23 mouse cellular contexts compared by ENCODE assay signal in genomic region chr17:85372523-85372922, GRCm38 (mm10).
DNase-seq lines count a peak whose midpoint lies in the region; ATAC-seq and TF ChIP-seq lines count a peak whose summit lies in the region.
"Had no signal": no experiment of that assay in that cellular context is flagged by ENCODE, and none has a peak within 500 bp of the region (broad histone marks: within the 10 kb centered on the region; RNA-seq: fewer than 3 reads in every experiment).

No protein-coding gene starts in this region.

- no peak overlapping the region for H3K4me2 ChIP-seq in heart, embryonic 12.5 days
- H3K4me2 ChIP-seq in lung, postnatal 0 days (replicated peaks; ENCODE audit: low read depth, low read length), result no peak overlapping the region
- no peak overlapping the region for H3K4me2 ChIP-seq in CH12.LX (ENCODE audit: insufficient read depth, low read depth, poor library complexity, severe bottlenecking)
- no peak overlapping the region for H3K4me2 ChIP-seq in liver, postnatal 0 days (ENCODE audit: low read depth, low read length)
- H3K4me2 ChIP-seq: embryonic facial prominence, embryonic 13.5 days; embryonic facial prominence, embryonic 15.5 days; forebrain, embryonic 12.5 days had no signal

- H3K9ac ChIP-seq in heart, embryonic 12.5 days, result no peak overlapping the region
- H3K9ac ChIP-seq in lung, postnatal 0 days (replicated peaks; ENCODE audit: low read depth), result no peak overlapping the region
- no peak overlapping the region for H3K9ac ChIP-seq in CH12.LX (ENCODE audit: insufficient read depth, low read depth)
- H3K9ac ChIP-seq in liver, postnatal 0 days (replicated peaks), result no peak overlapping the region
- H3K9ac ChIP-seq: embryonic facial prominence, embryonic 13.5 days; embryonic facial prominence, embryonic 15.5 days; forebrain, embryonic 12.5 days had no signal

- no peak for TF ChIP-seq RAD21 in CH12.LX (IDR thresholded peaks at IDR 0.05; ENCODE audit: low read depth, low read length)

- H3K27me3 ChIP-seq in heart, embryonic 12.5 days (replicated peaks), result no peaks in the 10 kb centered on the region; the same call in 1 of the 2 replicates
- H3K27me3 ChIP-seq in lung, postnatal 0 days (replicated peaks; ENCODE audit: insufficient read depth, low read length), result no peaks in the 10 kb centered on the region
- no peaks in the 10 kb centered on the region for H3K27me3 ChIP-seq in megakaryocyte, embryonic 14.5 days (replicated peaks)
- H3K27me3 ChIP-seq in CH12.LX (replicated peaks), result no peaks in the 10 kb centered on the region
- H3K27me3 ChIP-seq in liver, postnatal 0 days (ENCODE audit: insufficient read depth, low read length), result no peaks in the 10 kb centered on the region
- H3K27me3 ChIP-seq: embryonic facial prominence, embryonic 15.5 days had no signal

- dilution Hi-C loops in CH12.LX (cut with MboI; ENCODE audit: extremely low pct_ligation_motif_present, extremely low pct_unique_long_range_greater_than_20kb, low sequenced_read_pairs), result no loop called here

- no peak for ATAC-seq in heart, embryonic 12.5 days (ENCODE audit: insufficient number of reproducible peaks, low FRiP score)
- ATAC-seq in lung, postnatal 0 days, result peak; percentile 74
- no peak for ATAC-seq in megakaryocyte, adult 5-6 weeks (ENCODE audit: poor library complexity, severe bottlenecking)
- ATAC-seq in liver, postnatal 0 days, result no peak
- ATAC-seq: CD4-positive, CD25-positive, alpha-beta regulatory T cell, adult 4 months; forebrain, embryonic 14.5 days had no signal

- TF ChIP-seq EP300 in lung, postnatal 0 days (IDR thresholded peaks at IDR 0.05), result no peak
- no peak for TF ChIP-seq EP300 in CH12.LX (IDR thresholded peaks at IDR 0.05; ENCODE audit: low read length)
- TF ChIP-seq EP300 in liver, postnatal 0 days (IDR thresholded peaks at IDR 0.05; ENCODE audit: low read depth), result no peak

- H3K9me3 ChIP-seq in heart, embryonic 12.5 days (replicated peaks), result peaks cover 2% of the 10 kb centered on the region; the same call in 1 of the 2 replicates
- H3K9me3 ChIP-seq in lung, postnatal 0 days (ENCODE audit: low read length), result no peaks in the 10 kb centered on the region
- H3K9me3 ChIP-seq in megakaryocyte, embryonic 14.5 days, result peaks cover 22% of the 10 kb centered on the region
- H3K9me3 ChIP-seq in CH12.LX (replicated peaks; ENCODE audit: low read length), result no peaks in the 10 kb centered on the region
- no peaks in the 10 kb centered on the region for H3K9me3 ChIP-seq in liver, postnatal 0 days (ENCODE audit: low read length)
- H3K9me3 ChIP-seq: embryonic facial prominence, embryonic 13.5 days; embryonic facial prominence, embryonic 15.5 days; forebrain, embryonic 10.5 days; forebrain, embryonic 12.5 days had no signal

- WGBS in heart, embryonic 12.5 days, result 75% methylated on average over 7 of the region's 7 CpGs
- 64% methylated on average over 7 of the region's 7 CpGs for WGBS in lung, postnatal 0 days
- WGBS in liver, postnatal 0 days (ENCODE audit: insufficient replicate concordance), result 76% methylated on average over 7 of the region's 7 CpGs

- no peak for TF ChIP-seq CTCF in lung, postnatal 0 days (IDR thresholded peaks at IDR 0.05)
- no peak for TF ChIP-seq CTCF in CH12.LX (conservative IDR thresholded peaks at IDR 0.05 in 1 of 2, IDR thresholded peaks at IDR 0.05 in 1 of 2; ENCODE audit: low read depth in 2 of 2, low read length in 2 of 2)
- TF ChIP-seq CTCF in liver, postnatal 0 days (IDR thresholded peaks at IDR 0.05; ENCODE audit: low read depth), result no peak

- H3K4me1 ChIP-seq in heart, embryonic 12.5 days (replicated peaks), result peaks cover 26% of the 10 kb centered on the region
- H3K4me1 ChIP-seq in lung, postnatal 0 days (ENCODE audit: insufficient read depth, low read depth, low read length), result 0 out of 2 replicates have a peak, but pooled peaks cover 4% of the 10 kb centered on the region
- H3K4me1 ChIP-seq in megakaryocyte, embryonic 14.5 days, result no peaks in the 10 kb centered on the region
- peaks cover 0 to 11% of the 10 kb centered on the region in 2 experiments; a peak in 2 of 4 replicates for H3K4me1 ChIP-seq in CH12.LX (ENCODE audit: control insufficient read depth in 1 of 2, insufficient read depth in 2 of 2)
- no peaks in the 10 kb centered on the region for H3K4me1 ChIP-seq in liver, postnatal 0 days (ENCODE audit: insufficient read depth)

- no peaks in the 10 kb centered on the region for H3K36me3 ChIP-seq in heart, embryonic 12.5 days
- H3K36me3 ChIP-seq in lung, postnatal 0 days (ENCODE audit: insufficient read depth, low read length), result no peaks in the 10 kb centered on the region
- H3K36me3 ChIP-seq in megakaryocyte, embryonic 14.5 days (replicated peaks; ENCODE audit: low read length), result no peaks in the 10 kb centered on the region
- no peaks in the 10 kb centered on the region for H3K36me3 ChIP-seq in CH12.LX (replicated peaks in 1 of 2; ENCODE audit: control insufficient read depth in 1 of 2, insufficient read depth in 1 of 2, low read length in 1 of 2)
- no peaks in the 10 kb centered on the region for H3K36me3 ChIP-seq in liver, postnatal 0 days (replicated peaks; ENCODE audit: insufficient read depth, low read length)
- H3K36me3 ChIP-seq: embryonic facial prominence, embryonic 13.5 days; embryonic facial prominence, embryonic 15.5 days; forebrain, embryonic 10.5 days; forebrain, embryonic 12.5 days had no signal

- no peak overlapping the region for H3K4me3 ChIP-seq in heart, embryonic 12.5 days
- no peak overlapping the region for H3K4me3 ChIP-seq in lung, postnatal 0 days (ENCODE audit: low read depth, low read length)
- H3K4me3 ChIP-seq in megakaryocyte, embryonic 14.5 days (replicated peaks), result peak overlapping the region; percentile 47
- H3K4me3 ChIP-seq in CH12.LX (replicated peaks in 1 of 3; ENCODE audit: low read depth in 2 of 3, low read length in 2 of 3, poor library complexity in 1 of 3), result no peak overlapping the region
- no peak overlapping the region for H3K4me3 ChIP-seq in liver, postnatal 0 days (ENCODE audit: low read depth, low read length)
- H3K4me3 ChIP-seq: embryonic facial prominence, embryonic 13.5 days; embryonic facial prominence, embryonic 15.5 days; erythroblast, embryonic 14.5 days; forebrain, embryonic 10.5 days; forebrain, embryonic 12.5 days had no signal

- H3K27ac ChIP-seq in heart, embryonic 12.5 days (ENCODE audit: poor library complexity, severe bottlenecking), result no peak overlapping the region
- H3K27ac ChIP-seq in lung, postnatal 0 days (ENCODE audit: low read length), result no peak overlapping the region
- H3K27ac ChIP-seq in CH12.LX (ENCODE audit: insufficient read depth, low read depth), result no peak overlapping the region
- H3K27ac ChIP-seq in liver, postnatal 0 days (ENCODE audit: low read depth), result no peak overlapping the region
- H3K27ac ChIP-seq: embryonic facial prominence, embryonic 13.5 days; embryonic facial prominence, embryonic 15.5 days; forebrain, embryonic 10.5 days; forebrain, embryonic 12.5 days had no signal

- in situ Hi-C loops in CH12.LX (cut with MboI; ENCODE audit: low pct_ligation_motif_present, low pct_unique_long_range_greater_than_20kb, low sequenced_read_pairs), result no loop called here

- DNase-seq in heart, adult 11 months, result peak; percentile 68
- peak; percentile 30 for DNase-seq in lung, postnatal 0 days (ENCODE audit: low spot score)
- DNase-seq in lung, postnatal 10 days, result no peak
- no peak for DNase-seq in CH12.LX (ENCODE audit: extremely low read depth)
- no peak for DNase-seq in liver, postnatal 0 days
- DNase-seq: adrenal gland, adult 2 months; B cell, adult 2 months; cerebellum, adult 11 months; cerebellum, adult 18-20 months; cerebellum, adult 8-10 months; cerebellum, adult 9-11 months; cerebellum, postnatal 14 days; cerebellum, postnatal 36 days had no signal

- no peak for TF ChIP-seq POLR2A in CH12.LX (IDR thresholded peaks at IDR 0.05; ENCODE audit: low read depth, low read length)

- no peaks in the 10 kb centered on the region for H3K79me2 ChIP-seq in CH12.LX (replicated peaks; ENCODE audit: control insufficient read depth, extremely low read depth, insufficient read depth, poor library complexity, severe bottlenecking)

TF ChIP-seq in CH12.LX, 34 proteins besides CTCF, POLR2A, EP300 and RAD21:
- no peak for TF ChIP-seq ZNF384 (IDR thresholded peaks at IDR 0.05; ENCODE audit: low read depth, low read length)
- no peak for TF ChIP-seq USF1 (IDR thresholded peaks at IDR 0.05; ENCODE audit: low read depth, low read length)
- no peak for TF ChIP-seq HCFC1 (IDR thresholded peaks at IDR 0.05; ENCODE audit: low read depth, low read length)
- no peak for TF ChIP-seq MYC (IDR thresholded peaks at IDR 0.05; ENCODE audit: low read depth, low read length)
- TF ChIP-seq NRF1 (IDR thresholded peaks at IDR 0.05; ENCODE audit: low read depth, low read length), result no peak
- no peak for TF ChIP-seq RCOR1 (conservative IDR thresholded peaks at IDR 0.05; ENCODE audit: low read depth, low read length)
- TF ChIP-seq JUN (IDR thresholded peaks at IDR 0.05; ENCODE audit: insufficient read depth, low read depth, low read length), result no peak
- TF ChIP-seq BHLHE40 (IDR thresholded peaks at IDR 0.05; ENCODE audit: low read depth, low read length), result 0 out of 2 replicates have a peak, but pooled peaks have one; percentile 20
- no peak for TF ChIP-seq NELFE (IDR thresholded peaks at IDR 0.05; ENCODE audit: low read depth, low read length)
TF ChIP-seq in CH12.LX: peak in this region for 1.

Comparison
In these comparisons a context has a peak if more than half of its experiments do, and no peak if none do; other contexts are left out.
1. DNase-seq: peak in heart, adult 11 months (single experiment) and lung, postnatal 0 days (single experiment); none in lung, postnatal 10 days (single experiment), CH12.LX (single experiment) and liver, postnatal 0 days (single experiment).